Comparison of ENCODE assay signal across 8 mouse cellular contexts in genomic region chr13:80883190-80883589, GRCm38 (mm10). TPM values are rescaled to one million over a fixed set of nuclear protein-coding genes. Genes with fewer than 3 reads are reported as not detected.
DNase-seq lines count a peak whose midpoint lies in the region; ATAC-seq and TF ChIP-seq lines count a peak whose summit lies in the region.

Gene Arrdc3, plus strand, starts transcription at chr13:80883384.

- H3K4me2 ChIP-seq in forebrain, embryonic 14.5 days (ENCODE audit: low read length), result peak within 1 kb of the TSS; percentile 64
- H3K4me2 ChIP-seq in neural tube, embryonic 15.5 days, result peak within 1 kb of the TSS; percentile 61

- no peaks in the 10 kb centered on the region for H3K9me3 ChIP-seq in ES-Bruce4 (replicated peaks; ENCODE audit: control insufficient read depth, insufficient read depth, low read length, poor library complexity, severe bottlenecking)
- no peaks in the 10 kb centered on the region for H3K9me3 ChIP-seq in forebrain, embryonic 14.5 days (replicated peaks; ENCODE audit: control insufficient read depth, low read length)
- H3K9me3 ChIP-seq in neural tube, embryonic 15.5 days (replicated peaks), result no peaks in the 10 kb centered on the region

- no peaks in the 10 kb centered on the region for H3K4me1 ChIP-seq in ES-Bruce4 (ENCODE audit: control insufficient read depth, insufficient read depth, low read length)
- H3K4me1 ChIP-seq in forebrain, embryonic 14.5 days (ENCODE audit: control insufficient read depth, insufficient read depth, low read length), result no peaks in the 10 kb centered on the region; the same call in 1 of the 2 replicates
- H3K4me1 ChIP-seq in neural tube, embryonic 15.5 days, result peaks cover 9% of the 10 kb centered on the region

- H3K36me3 ChIP-seq in ES-Bruce4 (ENCODE audit: control insufficient read depth, insufficient read depth, low read length, poor library complexity, severe bottlenecking), result peaks cover 7% of the 10 kb centered on the region
- H3K36me3 ChIP-seq in forebrain, embryonic 14.5 days (ENCODE audit: control insufficient read depth, insufficient read depth, low read length), result peaks cover 7% of the 10 kb centered on the region
- H3K36me3 ChIP-seq in neural tube, embryonic 15.5 days, result peaks cover 4% of the 10 kb centered on the region; the same call in 1 of the 2 replicates

- peak; percentile 99 for DNase-seq in forebrain, embryonic 14.5 days (ENCODE audit: low spot score)
- DNase-seq in heart, postnatal 14 days, result peak; percentile 98 to 99
- peak; percentile 97 for DNase-seq in layer of hippocampus, adult 11-12 months (ENCODE audit: low spot score)
- DNase-seq in lung, adult 18-20 months, result peak; percentile 96 to 97
- peak; percentile 93 for DNase-seq in testis, postnatal 14 days (ENCODE audit: low spot score)

- H3K27ac ChIP-seq in ES-Bruce4 (ENCODE audit: insufficient read depth, low read length), result peak within 1 kb of the TSS; percentile 98
- H3K27ac ChIP-seq in forebrain, embryonic 14.5 days (ENCODE audit: low read depth, low read length), result peak within 1 kb of the TSS; percentile 100
- peak within 1 kb of the TSS; percentile 100 for H3K27ac ChIP-seq in neural tube, embryonic 15.5 days (replicated peaks)

- 0% methylated on average over 31 of the region's 31 CpGs for WGBS in forebrain, embryonic 14.5 days
- 1% methylated on average over 28 of the region's 31 CpGs for WGBS in neural tube, embryonic 15.5 days

- H3K4me3 ChIP-seq in ES-Bruce4 (ENCODE audit: low read depth, low read length), result peak within 1 kb of the TSS; percentile 80
- peak within 1 kb of the TSS; percentile 95 for H3K4me3 ChIP-seq in forebrain, embryonic 14.5 days (ENCODE audit: low read depth, low read length)
- H3K4me3 ChIP-seq in neural tube, embryonic 15.5 days (replicated peaks), result peak within 1 kb of the TSS; percentile 89

- ATAC-seq in cerebellum, adult (ENCODE audit: insufficient number of reproducible peaks, low FRiP score, low TSS enrichment), result peak; percentile 45
- ATAC-seq in forebrain, embryonic 14.5 days, result peak; percentile 51
- peak; percentile 65 for ATAC-seq in neural tube, embryonic 15.5 days (ENCODE audit: low FRiP score)

- peak within 1 kb of the TSS; percentile 83 for H3K9ac ChIP-seq in ES-Bruce4 (ENCODE audit: low read depth, poor library complexity, severe bottlenecking)
- peak within 1 kb of the TSS; percentile 99 for H3K9ac ChIP-seq in forebrain, embryonic 14.5 days (ENCODE audit: low read length)
- peak within 1 kb of the TSS; percentile 100 for H3K9ac ChIP-seq in neural tube, embryonic 15.5 days (replicated peaks)

- no peaks in the 10 kb centered on the region for H3K27me3 ChIP-seq in ES-Bruce4 (ENCODE audit: control insufficient read depth, insufficient read depth, low read length, poor library complexity, severe bottlenecking)
- H3K27me3 ChIP-seq in forebrain, embryonic 14.5 days (replicated peaks; ENCODE audit: control insufficient read depth, insufficient read depth, low read length), result no peaks in the 10 kb centered on the region
- no peaks in the 10 kb centered on the region for H3K27me3 ChIP-seq in neural tube, embryonic 15.5 days (replicated peaks)

- intact Hi-C loops in heart, postnatal 14 days (cut with DNase I), result loop anchor here (2.0 to 10.0 kb wide), 6 partner anchors 80 to 902 kb away; partner anchors contain the start of genes Cetn3 and Lysmd3

- TF ChIP-seq POLR2A in ES-Bruce4 (IDR thresholded peaks at IDR 0.05; ENCODE audit: insufficient read depth, low read length), result peak; percentile 99

- TF ChIP-seq EP300 in ES-Bruce4 (IDR thresholded peaks at IDR 0.05; ENCODE audit: insufficient read depth, low read depth, low read length), result 0 out of 2 replicates have a peak, but pooled peaks have one; percentile 24

- no peak for TF ChIP-seq CTCF in ES-Bruce4 (IDR thresholded peaks at IDR 0.05; ENCODE audit: low read depth, low read length)

RNA-seq across cellular contexts. Expression of gene Arrdc3, which starts in this region (rescaled TPM):
- polyA plus RNA-seq in ES-Bruce4 (2011; ENCODE audit: insufficient read depth, insufficient read length, low read depth, missing spikeins), result 27.5 and 29.5 TPM in 2 replicates
- 56.0 and 77.6 TPM in 2 replicates for polyA plus RNA-seq in forebrain, embryonic 14.5 days (2014; fragmentation: Nextera tagmentation; extraction: Ambion mirVana)
- 10 to 100 TPM; 32.7 to 34.9 TPM for total RNA-seq in heart, postnatal 14 days (2021)
- 32.3 and 33.2 TPM in 2 replicates for polyA plus RNA-seq in neural tube, embryonic 15.5 days (2015; fragmentation: Nextera tagmentation; extraction: Ambion mirVana)

Comparison
In these comparisons a context has a peak if more than half of its experiments do, and no peak if none do; other contexts are left out.
1. Peak in every context shown above with its lines: DNase-seq, ATAC-seq, H3K4me3 ChIP-seq and H3K27ac ChIP-seq.